29 mouse cellular contexts compared by ENCODE assay signal in genomic region chr8:114318161-114318560, GRCm38 (mm10).
DNase-seq lines count a peak whose midpoint lies in the region; ATAC-seq and TF ChIP-seq lines count a peak whose summit lies in the region.
"Had no signal": no experiment of that assay in that cellular context is flagged by ENCODE, and none has a peak within 500 bp of the region (broad histone marks: within the 10 kb centered on the region; RNA-seq: fewer than 3 reads in every experiment).

No protein-coding gene starts in this region.

- H3K36me3 ChIP-seq in hindbrain, postnatal 0 days (ENCODE audit: insufficient read depth, low read length): no peaks in the 10 kb centered on the region
- H3K36me3 ChIP-seq in hindbrain, embryonic 13.5 days: no peaks in the 10 kb centered on the region
- H3K36me3 ChIP-seq: embryonic facial prominence, embryonic 12.5 days; embryonic facial prominence, embryonic 15.5 days; forebrain, embryonic 12.5 days; G1E; heart, embryonic 15.5 days had no signal

- H3K4me1 ChIP-seq in hindbrain, postnatal 0 days (ENCODE audit: insufficient read depth, low read length): no peaks in the 10 kb centered on the region
- H3K4me1 ChIP-seq in hindbrain, embryonic 13.5 days (replicated peaks): peaks cover 11% of the 10 kb centered on the region; the same call in 1 of the 2 replicates
- H3K4me1 ChIP-seq: embryonic facial prominence, embryonic 12.5 days; embryonic facial prominence, embryonic 15.5 days; forebrain, embryonic 12.5 days; heart, embryonic 15.5 days; hindbrain, embryonic 10.5 days had no signal

- H3K27ac ChIP-seq in hindbrain, postnatal 0 days: no peak overlapping the region
- no peak overlapping the region for H3K27ac ChIP-seq in hindbrain, embryonic 13.5 days
- H3K27ac ChIP-seq: embryonic facial prominence, embryonic 12.5 days; embryonic facial prominence, embryonic 15.5 days; forebrain, embryonic 12.5 days; heart, embryonic 15.5 days; hindbrain, embryonic 10.5 days; hindbrain, embryonic 14.5 days had no signal

- DNase-seq in cerebellum, postnatal 14 days: peak; percentile 68 to 77
- DNase-seq in hindbrain, postnatal 0 days (ENCODE audit: low spot score): peak; percentile 49
- peak; percentile 43 for DNase-seq in MN1 (ENCODE audit: low spot score)
- DNase-seq in brain, embryonic 14.5 days (ENCODE audit: low read depth): peak; percentile 75
- no peak for DNase-seq in layer of hippocampus, adult 8-10 months (ENCODE audit: low spot score in 2 of 2)
- DNase-seq: adrenal gland, adult 8-10 months; adrenal gland, postnatal 25 days; B cell, adult 2 months; cerebellum, adult 11 months; cerebellum, adult 8-10 months; cerebellum, postnatal 25 days; gastrocnemius, postnatal 10 days; gastrocnemius, postnatal 36 days; heart, postnatal 10 days; heart, postnatal 36 days; kidney, adult 11 months had no signal

- H3K4me3 ChIP-seq in hindbrain, postnatal 0 days (ENCODE audit: low read length): no peak overlapping the region
- H3K4me3 ChIP-seq in hindbrain, embryonic 13.5 days: no peak overlapping the region
- H3K4me3 ChIP-seq: embryonic facial prominence, embryonic 12.5 days; embryonic facial prominence, embryonic 15.5 days; forebrain, embryonic 12.5 days; heart, embryonic 15.5 days; hindbrain, embryonic 10.5 days had no signal

- no peak overlapping the region for H3K9ac ChIP-seq in hindbrain, postnatal 0 days (replicated peaks; ENCODE audit: low read length)
- H3K9ac ChIP-seq in hindbrain, embryonic 13.5 days: no peak overlapping the region
- H3K9ac ChIP-seq: embryonic facial prominence, embryonic 12.5 days; embryonic facial prominence, embryonic 15.5 days; forebrain, embryonic 12.5 days; heart, embryonic 15.5 days; hindbrain, embryonic 14.5 days had no signal

- 39% methylated on average over 4 of the region's 4 CpGs for WGBS in hindbrain, postnatal 0 days
- WGBS in hindbrain, embryonic 13.5 days: 76% methylated on average over 4 of the region's 4 CpGs

- H3K9me3 ChIP-seq in hindbrain, postnatal 0 days (ENCODE audit: low read length): no peaks in the 10 kb centered on the region
- H3K9me3 ChIP-seq in hindbrain, embryonic 13.5 days: no peaks in the 10 kb centered on the region
- H3K9me3 ChIP-seq: embryonic facial prominence, embryonic 12.5 days; embryonic facial prominence, embryonic 15.5 days; forebrain, embryonic 12.5 days; heart, embryonic 15.5 days; hindbrain, embryonic 10.5 days had no signal

- ATAC-seq in cerebellum, adult (ENCODE audit: insufficient number of reproducible peaks, low FRiP score, low TSS enrichment): no peak
- ATAC-seq in hindbrain, postnatal 0 days: no peak
- no peak for ATAC-seq in hindbrain, embryonic 13.5 days (ENCODE audit: low FRiP score)
- ATAC-seq: activated CD4-positive, CD25-positive, alpha-beta regulatory T cell, adult 4 months; forebrain, embryonic 16.5 days had no signal

- TF ChIP-seq POLR2A in brain, embryonic 14.5 days (IDR thresholded peaks at IDR 0.05; ENCODE audit: borderline replicate concordance, extremely low read depth, insufficient read depth, insufficient read length, poor library complexity, severe bottlenecking): no peak

- no peak for TF ChIP-seq CTCF in hindbrain, postnatal 0 days (IDR thresholded peaks at IDR 0.05; ENCODE audit: low read depth)
- TF ChIP-seq CTCF in brain, embryonic 14.5 days (IDR thresholded peaks at IDR 0.05; ENCODE audit: borderline replicate concordance, extremely low read depth, insufficient read depth, insufficient read length): no peak

- no peaks in the 10 kb centered on the region for H3K27me3 ChIP-seq in hindbrain, postnatal 0 days (ENCODE audit: insufficient read depth, low read length)
- H3K27me3 ChIP-seq in hindbrain, embryonic 13.5 days: no peaks in the 10 kb centered on the region
- H3K27me3 ChIP-seq: CH12.LX; embryonic facial prominence, embryonic 12.5 days; embryonic facial prominence, embryonic 15.5 days; forebrain, embryonic 12.5 days; heart, embryonic 15.5 days had no signal

- no peak overlapping the region for H3K4me2 ChIP-seq in hindbrain, postnatal 0 days (ENCODE audit: low read depth, low read length)
- H3K4me2 ChIP-seq in hindbrain, embryonic 13.5 days: no peak overlapping the region
- H3K4me2 ChIP-seq: embryonic facial prominence, embryonic 12.5 days; embryonic facial prominence, embryonic 15.5 days; forebrain, embryonic 12.5 days; heart, embryonic 11.5 days; heart, embryonic 15.5 days; hindbrain, embryonic 14.5 days had no signal

Comparison
In these comparisons a context has a peak if more than half of its experiments do, and no peak if none do; other contexts are left out.
1. DNase-seq: peak in cerebellum, postnatal 14 days (2 of 2), hindbrain, postnatal 0 days (single experiment), MN1 (single experiment) and brain, embryonic 14.5 days (single experiment); none in layer of hippocampus, adult 8-10 months (0 of 2).